Mouse (Mus musculus): ENCODE data around the gene Raph1.

Gene Raph1

DNA sequence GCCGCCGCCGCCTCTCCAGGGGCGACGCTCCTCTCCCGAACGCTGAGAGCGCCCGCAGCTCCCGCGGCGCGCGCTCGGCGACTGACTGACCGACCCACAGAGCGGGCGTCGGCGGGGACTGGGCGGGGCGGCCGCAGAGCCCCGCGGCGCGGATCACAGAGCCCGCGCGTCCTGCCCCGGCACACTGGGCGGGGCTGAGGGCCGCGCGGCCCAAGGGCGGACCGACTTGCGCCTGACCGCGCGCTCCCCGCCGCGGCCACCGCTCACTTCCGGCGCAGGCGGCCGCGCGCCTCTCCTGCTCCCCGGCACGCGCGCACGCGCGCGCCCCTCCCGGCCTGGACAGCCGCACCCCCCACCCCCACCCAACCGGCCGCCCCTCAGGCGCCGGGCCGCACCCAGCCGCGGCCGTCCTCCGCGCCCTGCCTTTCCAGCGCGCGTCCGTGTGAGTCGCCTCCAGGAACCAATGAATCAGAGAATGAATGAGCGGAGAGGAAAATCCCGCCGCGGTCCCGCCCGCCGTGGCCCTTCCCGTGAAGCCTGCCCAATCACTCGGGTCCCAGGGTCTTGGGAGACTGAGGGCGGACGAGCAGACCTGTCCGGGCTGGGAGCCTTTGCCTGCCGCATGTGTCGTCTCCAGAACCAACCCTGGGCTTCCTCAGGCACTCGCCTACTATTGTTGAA, at the start of gene Raph1:
TSS of gene Raph1 (minus strand) at position 474 of the 681 bp plus-strand sequence.
- peak; percentile 15 for DNase-seq

DNA sequence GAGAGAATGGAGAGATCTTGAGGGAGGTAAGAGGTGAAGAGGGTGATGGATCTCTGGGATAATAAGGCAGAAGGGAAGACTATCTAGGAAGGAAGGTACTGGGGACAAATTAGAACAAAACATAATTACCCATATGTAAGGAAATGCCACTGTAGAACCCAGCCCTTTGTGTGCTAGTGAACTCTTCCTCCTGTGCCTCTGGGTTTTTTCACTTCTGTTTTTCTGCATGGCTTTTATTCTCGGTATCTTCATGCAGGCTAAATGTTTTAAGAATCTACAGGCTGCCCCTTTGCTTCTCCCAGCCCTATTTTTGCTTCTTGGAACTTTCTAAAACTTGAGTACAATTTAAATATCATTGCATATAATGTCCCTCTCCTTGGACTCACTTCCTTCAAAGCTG, 48.8 kb upstream of the Raph1 start:
- no peak for DNase-seq

GRCm38 (mm10) chr1:60614902-60615301, 48.0 kb upstream of the Raph1 start:
- DNase-seq = no peak

GRCm38 (mm10) chr1:60611968-60612367, 45.1 kb upstream of the Raph1 start:
- no peak for DNase-seq

DNA sequence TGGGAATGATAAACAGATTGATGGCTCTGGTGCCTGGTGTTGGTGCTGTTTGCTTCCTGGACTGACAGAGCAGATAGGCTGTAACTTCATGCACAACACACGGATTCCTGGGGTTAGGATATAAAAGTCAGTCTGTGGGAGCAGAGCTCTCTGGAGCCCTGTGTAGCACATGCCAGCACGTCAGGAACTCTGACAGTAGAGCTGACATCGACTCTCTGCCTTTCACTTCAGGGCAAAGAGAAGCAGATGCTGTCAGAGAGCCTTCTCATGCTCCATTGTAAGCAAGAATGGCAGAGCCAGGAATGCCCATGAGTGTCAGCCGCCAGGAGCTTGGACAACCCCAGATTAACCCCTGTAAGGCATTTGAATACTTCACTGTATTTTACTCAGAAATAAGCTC, 43.7 kb upstream of the Raph1 start:
- no peak for DNase-seq

- no peak for DNase-seq
Measured at GRCm38 (mm10) chr1:60609011-60609775, 42.3 kb upstream of the Raph1 start.

GRCm38 (mm10) chr1:60604481-60605021, 37.6 kb upstream of the Raph1 start:
- DNase-seq = no peak

DNA sequence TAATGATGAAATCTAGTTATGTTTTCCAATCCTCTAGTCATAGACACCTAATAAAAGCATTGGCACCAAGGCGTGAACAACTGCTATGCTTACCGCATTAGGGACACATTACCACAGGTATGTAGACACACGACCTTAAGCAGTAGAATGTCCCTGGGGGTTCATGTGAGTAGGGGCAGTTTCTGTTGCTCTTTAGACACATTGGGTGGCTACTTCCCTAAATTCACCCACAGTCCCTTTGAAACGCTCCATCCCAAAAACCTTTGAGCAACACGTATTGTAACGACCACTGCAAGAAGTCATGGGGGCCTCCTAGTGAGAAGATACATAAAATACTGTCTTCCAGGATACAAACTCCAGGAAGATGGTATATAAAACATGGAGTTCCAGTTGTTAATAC, 33.8 kb upstream of the Raph1 start:
- DNase-seq = no peak

GRCm38 (mm10) chr1:60599926-60600325, 33.0 kb upstream of the Raph1 start:
- DNase-seq = no peak

GRCm38 (mm10) chr1:60599013-60599701, 32.3 kb upstream of the Raph1 start:
- no peak for DNase-seq

DNA sequence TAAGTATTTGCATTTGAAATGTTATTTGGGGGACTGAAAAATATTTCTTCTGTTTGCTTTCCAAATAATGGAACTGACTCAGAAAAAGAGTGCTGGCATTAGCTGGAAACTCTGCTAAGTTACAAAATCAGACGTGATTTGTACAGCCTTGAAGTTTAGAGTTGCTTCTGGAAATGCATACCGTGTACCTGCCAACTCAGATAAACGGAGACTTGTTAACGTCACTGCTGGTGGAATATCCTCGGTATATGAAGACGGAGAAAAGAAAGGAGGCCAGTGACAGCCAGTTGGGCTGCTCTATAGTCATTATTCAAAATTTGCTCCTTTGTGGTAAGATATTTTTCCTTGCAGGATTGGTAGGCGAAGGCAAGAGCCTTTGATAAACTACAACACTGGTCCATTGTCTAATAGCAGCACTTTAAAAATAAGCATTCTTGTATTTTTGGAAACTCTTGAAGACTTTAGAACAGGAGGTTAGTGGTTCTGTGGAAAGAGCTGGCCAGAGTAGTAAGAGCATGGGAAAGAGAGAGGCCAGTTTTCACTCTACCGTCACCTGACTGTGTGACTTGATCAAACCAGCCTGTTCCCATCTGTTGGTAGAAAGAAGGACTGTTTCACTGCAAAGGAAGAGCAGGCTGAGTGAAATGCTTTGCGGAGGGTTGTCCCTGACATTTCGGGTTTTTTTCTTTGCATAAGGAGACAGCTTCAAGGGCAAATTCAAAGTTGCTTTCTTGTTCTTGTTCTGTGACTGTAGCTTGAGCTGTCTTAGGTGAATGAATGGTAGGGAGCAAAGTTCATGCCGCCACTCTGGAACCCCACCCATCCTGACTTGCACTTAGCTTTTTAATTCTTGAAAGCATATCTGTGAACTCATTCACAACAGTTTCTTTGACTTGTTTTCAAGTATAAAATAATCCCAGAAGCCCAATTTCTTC, 29.7 kb upstream of the Raph1 start:
- DNase-seq = no peak

DNA sequence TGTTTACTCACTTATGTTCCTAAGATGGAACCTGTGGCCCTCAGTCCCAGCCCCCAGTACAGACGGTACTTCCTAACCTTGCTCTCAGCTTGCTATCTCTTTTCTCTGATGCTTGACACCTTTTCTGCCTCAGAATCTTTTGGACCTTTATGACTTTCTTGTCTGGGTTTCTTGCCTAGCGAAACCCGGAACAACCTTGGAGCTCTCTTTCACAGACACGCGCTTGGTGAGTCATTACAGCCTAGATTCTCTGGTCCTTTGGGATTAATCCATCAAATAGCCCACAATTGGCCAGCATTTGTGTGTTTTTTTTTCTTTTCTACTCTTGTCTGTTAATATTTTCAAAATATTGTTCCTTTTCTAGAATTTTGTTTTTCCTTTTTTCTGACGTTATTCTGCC, 26.2 kb upstream of the Raph1 start:
- DNase-seq = no peak

GRCm38 (mm10) chr1:60588887-60589629, 22.2 kb upstream of the Raph1 start:
- DNase-seq = no peak

- no peak for DNase-seq
Measured at GRCm38 (mm10) chr1:60580990-60581389, 14.1 kb upstream of the Raph1 start.

- DNase-seq = peak; percentile 6
Measured at GRCm38 (mm10) chr1:60579886-60580285, 13.0 kb upstream of the Raph1 start.

DNA sequence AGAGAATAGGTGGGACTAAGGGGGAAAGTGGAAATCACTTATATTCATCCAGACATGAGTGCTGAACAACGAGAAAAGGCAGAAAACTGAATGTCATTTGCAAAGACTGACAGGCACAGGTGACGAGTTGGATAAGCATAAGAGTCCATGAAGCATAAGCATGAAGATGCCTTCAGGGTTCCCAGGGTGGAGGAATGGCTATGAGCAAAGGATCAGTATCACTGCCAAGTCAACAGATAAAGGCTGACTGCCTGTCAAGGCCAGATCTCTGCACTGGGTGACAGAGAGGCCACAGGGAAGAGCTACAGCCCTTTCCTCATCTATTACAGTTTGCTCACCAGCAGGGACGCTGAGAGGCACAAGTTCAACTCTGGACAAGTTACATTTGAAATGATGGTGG, 5.8 kb upstream of the Raph1 start:
- no peak for DNase-seq

DNA sequence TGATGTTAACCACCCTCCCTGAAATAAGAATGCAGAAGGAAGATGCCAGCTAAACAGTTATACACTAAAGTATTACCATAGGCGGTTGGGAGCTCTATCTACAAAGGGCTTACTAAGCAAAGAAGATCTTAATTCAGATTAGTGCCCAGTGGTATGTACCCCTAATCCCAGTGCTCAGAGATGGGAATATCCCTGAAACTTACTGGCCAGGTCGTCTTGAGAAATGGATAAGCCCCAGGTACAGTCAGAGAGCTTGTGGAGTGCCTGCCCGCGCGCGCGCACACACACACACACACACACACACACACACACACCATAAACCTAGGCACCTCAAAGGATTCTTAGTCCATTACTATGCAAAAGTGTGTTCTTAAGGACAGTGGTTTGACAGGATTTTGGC, 2.8 kb upstream of the Raph1 start:
- no peak for DNase-seq

GRCm38 (mm10) chr1:60569210-60569609, 2.3 kb upstream of the Raph1 start:
- peak; percentile 17 for DNase-seq

DNA sequence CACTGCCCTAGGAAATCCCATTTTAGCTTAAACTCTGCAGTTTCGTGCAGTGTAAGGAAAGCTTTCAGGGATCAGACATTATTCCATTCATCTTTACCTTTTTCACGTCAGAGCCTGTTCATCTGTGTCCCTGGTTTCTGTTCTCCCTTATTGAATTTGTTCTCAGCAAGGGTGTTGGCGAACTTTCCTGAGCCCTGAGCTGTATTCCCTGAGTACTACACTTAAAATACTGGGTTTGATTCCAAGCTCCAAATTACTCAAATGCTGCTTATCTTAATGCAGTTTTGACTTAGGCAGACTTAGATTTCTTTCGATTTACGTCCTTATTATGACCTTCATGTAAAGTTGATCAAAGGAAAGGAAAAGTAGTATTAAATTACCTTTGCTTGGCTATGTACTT, 417 bp upstream of the Raph1 start:
- no peak for DNase-seq

- peak; percentile 58 for DNase-seq
Measured at GRCm38 (mm10) chr1:60565931-60566630, 823 bp downstream of the Raph1 start.
